Mouse (Mus musculus) CH12.LX (cell line): ENCODE measurements around the gene Dusp10. TPM values are rescaled to one million over a fixed set of nuclear protein-coding genes. Genes with fewer than 3 reads are reported as not detected.

ENCODE experiments used
- DNase-seq: peaks from one replicate; pipeline ENCODE4 v3.0.0-alpha.2; 2013; ENCODE audit errors: extremely low read depth
- H3K27ac ChIP-seq: 2 replicates; pipeline ENCODE4 v1.5.1; 2012; ENCODE audit warnings: low read depth, mild to moderate bottlenecking, control low read depth, moderate library complexity; ENCODE audit not compliant: insufficient read depth
- H3K27me3 ChIP-seq: replicated peaks from 2 replicates; pipeline ENCODE3; 2012; ENCODE audit warnings: inconsistent platforms
- H3K36me3 ChIP-seq, 2 experiments: replicated peaks in 1 of 2; 2 replicates each; pipeline versions ENCODE3 to v1.6.1; 2012; ENCODE audit warnings: inconsistent platforms in 1 of 2, low read length in 1 of 2, mild to moderate bottlenecking in 1 of 2, mixed read lengths in 1 of 2, moderate library complexity in 1 of 2; ENCODE audit not compliant: control insufficient read depth in 1 of 2, insufficient read depth in 1 of 2
- H3K4me1 ChIP-seq, 2 experiments: 2 replicates each; pipeline ENCODE4 v1.6.1; 2012; ENCODE audit warnings: inconsistent platforms in 1 of 2, moderate library complexity in 1 of 2; ENCODE audit not compliant: insufficient read depth in 2 of 2, control insufficient read depth in 1 of 2
- H3K4me2 ChIP-seq: 2 replicates; pipeline ENCODE4 v1.6.1; 2012; ENCODE audit warnings: low read depth, mild to moderate bottlenecking, control low read depth; ENCODE audit not compliant: poor library complexity, insufficient read depth, severe bottlenecking
- H3K4me3 ChIP-seq, 3 experiments: fragments of 150-350 bp in 1 of 3; sonication (generic) in 1 of 3; replicated peaks in 1 of 3; 2 replicates each; pipeline versions ENCODE3 to v1.5.1; 2011 to 2012; ENCODE audit warnings: low read depth in 2 of 3, low read length in 2 of 3, mild to moderate bottlenecking in 2 of 3, moderate library complexity in 2 of 3, control low read depth in 1 of 3, improper control_type of control experiment in 1 of 3, inconsistent platforms in 1 of 3, mixed read lengths in 1 of 3; ENCODE audit not compliant: poor library complexity in 1 of 3
- H3K79me2 ChIP-seq: replicated peaks from 2 replicates; pipeline ENCODE4 v1.6.1; 2012; ENCODE audit warnings: mild to moderate bottlenecking, moderate library complexity; ENCODE audit not compliant: control insufficient read depth, poor library complexity, insufficient read depth, severe bottlenecking; ENCODE audit errors: extremely low read depth
- H3K9ac ChIP-seq: 2 replicates; pipeline ENCODE4 v1.6.1; 2012; ENCODE audit warnings: low read depth, mild to moderate bottlenecking, control low read depth, moderate library complexity; ENCODE audit not compliant: insufficient read depth
- H3K9me3 ChIP-seq: replicated peaks from 2 replicates; pipeline ENCODE3; 2012; ENCODE audit warnings: low read length, inconsistent platforms, mixed read lengths
- BHLHE40 ChIP-seq: IDR thresholded peaks from 2 replicates; pipeline ENCODE4 v1.6.1; 2011; ENCODE audit warnings: mild to moderate bottlenecking, low read depth, low read length, improper control_type of control experiment
- CHD1 ChIP-seq: IDR thresholded peaks from 2 replicates; pipeline ENCODE4 v1.6.1; 2012; ENCODE audit warnings: low read depth, low read length, improper control_type of control experiment, inconsistent platforms
- CHD2 ChIP-seq: IDR thresholded peaks from 2 replicates; pipeline ENCODE4 v1.6.1; 2011; ENCODE audit warnings: low read length, improper control_type of control experiment
- E2F4 ChIP-seq: IDR thresholded peaks from 2 replicates; pipeline ENCODE4 v1.6.1; 2011; ENCODE audit warnings: low read depth, low read length, improper control_type of control experiment; ENCODE audit not compliant: insufficient replicate concordance
- ELF1 ChIP-seq: IDR thresholded peaks from 2 replicates; pipeline ENCODE4 v1.6.1; 2014; ENCODE audit warnings: low read depth, mild to moderate bottlenecking, inconsistent platforms, low read length, improper control_type of control experiment
- EP300 ChIP-seq: IDR thresholded peaks from 2 replicates; pipeline ENCODE4 v1.6.1; 2011; ENCODE audit warnings: low read length, improper control_type of control experiment
- ETS1 ChIP-seq: conservative IDR thresholded peaks from 2 replicates; pipeline ENCODE4 v1.6.1; 2012; ENCODE audit warnings: low read depth, mild to moderate bottlenecking, inconsistent platforms, low read length, improper control_type of control experiment, moderate library complexity
- GABPA ChIP-seq: IDR thresholded peaks from 2 replicates; pipeline ENCODE4 v1.6.1; 2012; ENCODE audit warnings: low read depth, low read length, improper control_type of control experiment, inconsistent platforms; ENCODE audit not compliant: insufficient replicate concordance
- HCFC1 ChIP-seq: IDR thresholded peaks from 2 replicates; pipeline ENCODE4 v1.6.1; 2012; ENCODE audit warnings: low read depth, mild to moderate bottlenecking, inconsistent platforms, low read length, improper control_type of control experiment
- IRF4 ChIP-seq: IDR thresholded peaks from 2 replicates; pipeline ENCODE4 v1.6.1; 2014; ENCODE audit warnings: low read depth, mild to moderate bottlenecking, inconsistent platforms, low read length, improper control_type of control experiment
- JUN ChIP-seq: IDR thresholded peaks from 2 replicates; pipeline ENCODE4 v1.6.1; 2011; ENCODE audit warnings: low read depth, mild to moderate bottlenecking, low read length, improper control_type of control experiment, moderate library complexity; ENCODE audit not compliant: insufficient read depth
- JUND ChIP-seq: conservative IDR thresholded peaks from 2 replicates; pipeline ENCODE4 v1.6.1; 2011; ENCODE audit warnings: low read depth, low read length, improper control_type of control experiment
- MAFK ChIP-seq: IDR thresholded peaks from 2 replicates; pipeline ENCODE4 v1.6.1; 2011; ENCODE audit warnings: low read length, improper control_type of control experiment; ENCODE audit not compliant: insufficient replicate concordance
- MAX ChIP-seq: IDR thresholded peaks from 2 replicates; pipeline ENCODE4 v1.6.1; 2011; ENCODE audit warnings: low read length, improper control_type of control experiment
- MAZ ChIP-seq: IDR thresholded peaks from 2 replicates; pipeline ENCODE4 v1.6.1; 2012; ENCODE audit warnings: low read depth, mild to moderate bottlenecking, inconsistent platforms, low read length, improper control_type of control experiment, moderate library complexity
- MXI1 ChIP-seq: IDR thresholded peaks from 2 replicates; pipeline ENCODE4 v1.6.1; 2011; ENCODE audit warnings: mild to moderate bottlenecking, low read depth, low read length, improper control_type of control experiment
- MYC ChIP-seq: IDR thresholded peaks from 2 replicates; pipeline ENCODE4 v1.6.1; 2011; ENCODE audit warnings: low read depth, mild to moderate bottlenecking, improper control_type of control experiment, low read length
- NELFE ChIP-seq: IDR thresholded peaks from 2 replicates; pipeline ENCODE4 v1.6.1; 2011; ENCODE audit warnings: low read depth, low read length, improper control_type of control experiment
- NRF1 ChIP-seq: IDR thresholded peaks from 2 replicates; pipeline ENCODE4 v1.6.1; 2014; ENCODE audit warnings: low read depth, mild to moderate bottlenecking, inconsistent platforms, low read length, improper control_type of control experiment, moderate library complexity
- PAX5 ChIP-seq: IDR thresholded peaks from 2 replicates; pipeline ENCODE4 v1.6.1; 2012; ENCODE audit warnings: low read length, inconsistent platforms, mixed read lengths
- POLR2A ChIP-seq: IDR thresholded peaks from 2 replicates; pipeline ENCODE4 v1.6.1; 2011; ENCODE audit warnings: low read depth, mild to moderate bottlenecking, improper control_type of control experiment, low read length
- RAD21 ChIP-seq: IDR thresholded peaks from 2 replicates; pipeline ENCODE4 v1.6.1; 2011; ENCODE audit warnings: low read depth, mild to moderate bottlenecking, low read length, improper control_type of control experiment, moderate library complexity
- SMC3 ChIP-seq: IDR thresholded peaks from 2 replicates; pipeline ENCODE4 v1.6.1; 2011; ENCODE audit warnings: low read depth, low read length, improper control_type of control experiment
- TCF12 ChIP-seq: IDR thresholded peaks from 2 replicates; pipeline ENCODE4 v1.6.1; 2014; ENCODE audit warnings: low read depth, mild to moderate bottlenecking, inconsistent platforms, low read length, improper control_type of control experiment
- UBTF ChIP-seq: IDR thresholded peaks from 2 replicates; pipeline ENCODE4 v1.6.1; 2012; ENCODE audit warnings: low read depth, mild to moderate bottlenecking, inconsistent platforms, low read length, improper control_type of control experiment, moderate library complexity
- USF1 ChIP-seq: IDR thresholded peaks from 2 replicates; pipeline ENCODE4 v1.6.1; 2014; ENCODE audit warnings: low read depth, mild to moderate bottlenecking, inconsistent platforms, low read length, improper control_type of control experiment
- USF2 ChIP-seq: conservative IDR thresholded peaks from 2 replicates; pipeline ENCODE4 v1.6.1; 2011; ENCODE audit warnings: low read depth, low read length, improper control_type of control experiment
- ZC3H11A ChIP-seq: IDR thresholded peaks from 2 replicates; pipeline ENCODE4 v1.6.1; 2012; ENCODE audit warnings: low read depth, mild to moderate bottlenecking, inconsistent platforms, low read length, improper control_type of control experiment
- ZKSCAN1 ChIP-seq: IDR thresholded peaks from 2 replicates; pipeline ENCODE4 v1.6.1; 2012; ENCODE audit warnings: low read depth, inconsistent platforms, low read length, improper control_type of control experiment, borderline replicate concordance
- ZNF384 ChIP-seq: IDR thresholded peaks from 2 replicates; pipeline ENCODE4 v1.6.1; 2012; ENCODE audit warnings: low read depth, low read length, improper control_type of control experiment, inconsistent platforms
- dilution Hi-C: fragments of 300-500 bp; cut with MboI; formaldehyde crosslinking; loops from 2 replicates; pipeline ENCODE4 v1.14.3; 2020; ENCODE audit warnings: low sequenced_read_pairs; ENCODE audit not compliant: extremely low pct_unique_long_range_greater_than_20kb, extremely low pct_ligation_motif_present
- in situ Hi-C: fragments of 300-500 bp; cut with MboI; formaldehyde crosslinking; loops from 3 replicates; pipeline ENCODE4 v1.14.3; 2019; ENCODE audit warnings: low sequenced_read_pairs, low pct_ligation_motif_present, low pct_unique_long_range_greater_than_20kb, mixed read lengths
- polyA plus RNA-seq: library from polyadenylated mRNA; unstranded; fragments of >175 nt; gene quantifications from 2 replicates; pipeline ENCODE4 v1.2.1, GENCODE M21; 2012; ENCODE audit warnings: low read depth; ENCODE audit not compliant: insufficient read length
- total RNA-seq, 2 experiments: library from RNA; depleted of rRNA; stranded (reverse); fragments of 300-350 nt in 1 of 2; fragments of >200 nt in 1 of 2; gene quantifications; 2 replicates each; pipeline ENCODE4 v1.2.3; 2012 to 2014

Dusp10 gene
- total and polyA plus RNA-seq, 3 experiments: 2.8 to 16.1 (median 14.2) TPM

DNA sequence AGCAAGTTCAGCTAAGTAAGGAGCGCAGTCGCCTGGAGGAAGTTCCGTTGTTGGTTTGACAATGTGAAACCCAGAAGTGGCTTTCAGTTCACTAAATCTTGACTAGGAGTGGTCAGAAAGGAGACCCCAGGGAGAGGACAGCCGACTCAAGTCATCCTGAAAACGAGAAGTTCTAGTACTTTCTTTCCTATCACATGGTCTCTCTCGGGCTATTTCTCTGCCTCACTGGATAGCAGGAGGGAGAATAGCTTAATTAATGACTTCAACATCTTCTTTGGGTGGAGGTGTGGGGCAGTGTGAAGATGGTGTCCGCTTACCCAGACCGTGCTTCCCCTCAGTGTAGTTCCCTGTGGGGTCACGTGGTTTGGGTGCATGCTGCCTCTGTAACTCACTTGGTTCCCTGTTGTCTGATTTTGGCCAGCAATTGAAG is 33.3 kb upstream of the Dusp10 start (continued):
- TF ChIP-seq JUND: peak; percentile 87
- no peak for TF ChIP-seq PAX5
- TF ChIP-seq ZNF384: peak; percentile 50; the same call in 1 of the 2 replicates
- peak; percentile 98 for TF ChIP-seq BHLHE40

DNA sequence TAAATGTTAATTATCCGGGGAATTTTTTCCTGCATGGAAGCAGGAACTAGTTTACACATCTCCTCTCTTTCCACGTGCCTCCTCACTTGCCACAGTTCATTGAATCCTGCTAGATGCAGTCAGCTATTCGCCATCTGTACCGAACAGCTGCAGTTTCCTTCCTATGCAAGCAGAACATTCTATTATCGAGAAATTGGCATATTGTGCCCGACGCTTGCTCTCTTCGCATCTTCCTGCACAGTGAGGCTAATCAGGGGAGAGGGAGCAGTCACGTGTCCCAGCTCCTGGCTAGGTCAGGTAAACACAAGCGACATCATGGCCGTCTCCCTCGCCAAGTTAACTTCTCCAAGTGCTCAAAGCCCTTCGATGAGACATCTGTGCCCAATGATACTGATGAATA is 31.0 kb upstream of the Dusp10 start:
- no peak overlapping the region for H3K4me2 ChIP-seq
- no peak for DNase-seq
- H3K9ac ChIP-seq: no peak overlapping the region
- no peak for TF ChIP-seq ZKSCAN1
- TF ChIP-seq MYC: no peak
- TF ChIP-seq USF1: no peak
- TF ChIP-seq MAFK: no peak
- no peak for TF ChIP-seq IRF4
- no peak for TF ChIP-seq RAD21
- no peak for TF ChIP-seq GABPA
- no peak for TF ChIP-seq USF2
- no peak for TF ChIP-seq MXI1
- no peak for TF ChIP-seq MAX
- TF ChIP-seq E2F4: no peak
- no peak for TF ChIP-seq NRF1
- TF ChIP-seq MAZ: no peak
- no peak for TF ChIP-seq NELFE
- TF ChIP-seq PAX5: no peak
- TF ChIP-seq EP300: no peak
- TF ChIP-seq JUND: no peak
- no peaks in the 10 kb centered on the region for H3K36me3 ChIP-seq
- H3K4me1 ChIP-seq: peaks cover 5 to 32% of the 10 kb centered on the region in 2 experiments
- H3K9me3 ChIP-seq: peaks cover 21% of the 10 kb centered on the region
- no peak overlapping the region for H3K4me3 ChIP-seq
- no peaks in the 10 kb centered on the region for H3K79me2 ChIP-seq
- dilution Hi-C loops: no loop called here
- H3K27me3 ChIP-seq: peaks cover 13% of the 10 kb centered on the region
- in situ Hi-C loops: no loop called here
- no peak overlapping the region for H3K27ac ChIP-seq

- no peaks in the 10 kb centered on the region for H3K79me2 ChIP-seq
- H3K4me1 ChIP-seq: 0 out of 4 replicates have a peak, but pooled peaks cover 0 to 1% of the 10 kb centered on the region in 2 experiments
- H3K9ac ChIP-seq: no peak overlapping the region
- H3K36me3 ChIP-seq: no peaks in the 10 kb centered on the region
- dilution Hi-C loops (no loop called here), in situ Hi-C loops (no loop called here)
- no peak overlapping the region for H3K27ac ChIP-seq
- no peak overlapping the region for H3K4me3 ChIP-seq
- DNase-seq: no peak
- H3K27me3 ChIP-seq: no peaks in the 10 kb centered on the region
- TF ChIP-seq TCF12 (no peak), USF2 (no peak), CHD2 (no peak), E2F4 (no peak), ZNF384 (no peak), ETS1 (no peak), NRF1 (no peak), UBTF (no peak), ZC3H11A (no peak), ELF1 (no peak), POLR2A (no peak), HCFC1 (no peak), JUND (no peak), SMC3 (no peak), PAX5 (no peak), CHD1 (no peak), JUN (no peak), RAD21 (no peak), IRF4 (no peak)
- H3K9me3 ChIP-seq: peaks cover 6% of the 10 kb centered on the region
- H3K4me2 ChIP-seq: no peak overlapping the region
Measured at GRCm38 (mm10) chr1:183987711-183988245, 25.3 kb upstream of the Dusp10 start.
